In the genomic region with DNA sequence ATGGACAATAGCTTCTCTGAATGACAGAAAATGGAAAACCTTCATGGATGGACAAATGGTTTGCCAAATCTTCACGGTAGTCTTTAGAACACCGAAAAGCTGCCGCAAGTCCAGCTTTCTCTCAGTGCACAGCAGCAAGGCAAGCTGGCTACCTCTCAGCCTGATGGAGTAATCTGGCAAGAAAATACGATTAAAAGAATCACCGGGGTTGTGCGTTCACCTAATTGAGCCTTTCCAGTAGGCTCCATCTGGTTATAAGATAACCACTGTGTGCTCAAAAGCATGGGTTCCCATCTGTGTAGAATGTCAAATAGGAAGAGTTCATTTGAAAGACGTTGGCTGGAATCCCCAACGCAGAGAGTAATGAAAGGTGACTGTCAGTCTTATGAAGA, we compare ENCODE assay signal across 17 mouse cellular contexts. TPM values are rescaled to one million over a fixed set of nuclear protein-coding genes. Genes with fewer than 3 reads are reported as not detected.
A peak's percentile ranks its signal among the peaks of the same experiment; 100 is the strongest.
DNase-seq lines count a peak whose midpoint lies in the region; ATAC-seq and TF ChIP-seq lines count a peak whose summit lies in the region.
"Had no signal": no experiment of that assay in that cellular context is flagged by ENCODE, and none has a peak within 500 bp of the region (broad histone marks: within the 10 kb centered on the region; RNA-seq: fewer than 3 reads in every experiment).

No protein-coding gene starts in this region.

- no peak overlapping the region for H3K9ac ChIP-seq in neural tube, embryonic 13.5 days
- H3K9ac ChIP-seq: embryonic facial prominence, embryonic 13.5 days; forebrain, embryonic 12.5 days had no signal

- no peak overlapping the region for H3K4me2 ChIP-seq in neural tube, embryonic 13.5 days
- H3K4me2 ChIP-seq: embryonic facial prominence, embryonic 13.5 days; forebrain, embryonic 12.5 days had no signal

- TF ChIP-seq CTCF in layer of hippocampus, adult 2 months (conservative IDR thresholded peaks at IDR 0.05), result no peak

- H3K27ac ChIP-seq in layer of hippocampus, adult 2 months, result peak overlapping the region; percentile 80
- 0 out of 2 replicates have a peak overlapping the region, but pooled peaks have one; percentile 13 for H3K27ac ChIP-seq in neural tube, embryonic 13.5 days (replicated peaks)
- H3K27ac ChIP-seq: embryonic facial prominence, embryonic 13.5 days; forebrain, embryonic 12.5 days had no signal

- H3K4me3 ChIP-seq in erythroblast, embryonic 14.5 days (replicated peaks), result peak overlapping the region; percentile 25
- no peak overlapping the region for H3K4me3 ChIP-seq in layer of hippocampus, adult 2 months
- H3K4me3 ChIP-seq in neural tube, embryonic 13.5 days, result no peak overlapping the region
- H3K4me3 ChIP-seq: embryonic facial prominence, embryonic 13.5 days; forebrain, embryonic 12.5 days had no signal

- H3K4me1 ChIP-seq in erythroblast, embryonic 14.5 days (ENCODE audit: control insufficient read depth), result peaks cover 87% of the 10 kb centered on the region
- H3K4me1 ChIP-seq in neural tube, embryonic 13.5 days (replicated peaks), result peaks cover 62% of the 10 kb centered on the region

- ATAC-seq in erythroblast, adult 5-6 weeks (replicated peaks; ENCODE audit: low FRiP score, poor library complexity, severe bottlenecking), result no peak
- ATAC-seq in neural tube, embryonic 13.5 days (ENCODE audit: low read depth), result no peak
- ATAC-seq: activated CD4-positive, CD25-positive, alpha-beta regulatory T cell, adult 4 months; intestine, postnatal 0 days had no signal

- H3K36me3 ChIP-seq in erythroblast, embryonic 14.5 days (ENCODE audit: control insufficient read depth), result peaks cover 77% of the 10 kb centered on the region
- H3K36me3 ChIP-seq in neural tube, embryonic 13.5 days, result no peaks in the 10 kb centered on the region
- H3K36me3 ChIP-seq: forebrain, embryonic 12.5 days had no signal

- H3K9me3 ChIP-seq in erythroblast, embryonic 14.5 days (ENCODE audit: control insufficient read depth, low read length), result no peaks in the 10 kb centered on the region
- H3K9me3 ChIP-seq in neural tube, embryonic 13.5 days, result no peaks in the 10 kb centered on the region
- H3K9me3 ChIP-seq: embryonic facial prominence, embryonic 13.5 days; forebrain, embryonic 12.5 days had no signal

- H3K27me3 ChIP-seq in erythroblast, embryonic 14.5 days (ENCODE audit: control insufficient read depth), result no peaks in the 10 kb centered on the region
- no peaks in the 10 kb centered on the region for H3K27me3 ChIP-seq in neural tube, embryonic 13.5 days
- H3K27me3 ChIP-seq: CH12.LX; embryonic facial prominence, embryonic 13.5 days; forebrain, embryonic 12.5 days had no signal

- no peak for DNase-seq in layer of hippocampus, adult 2 months (ENCODE audit: low spot score in 2 of 2)
- no peak for DNase-seq in layer of hippocampus, adult 18-20 months (ENCODE audit: low spot score in 2 of 2)
- no peak for DNase-seq in neural tube, embryonic 10.5 days (ENCODE audit: extremely low spot score, low spot score)
- DNase-seq in spleen, postnatal 14 days (ENCODE audit: low spot score in 2 of 2), result no peak
- no peak for DNase-seq in cerebellum, adult 11-12 months
- DNase-seq: gastrocnemius, postnatal 10 days; kidney, postnatal 14 days; lung, adult 2 months; right cerebral cortex, postnatal 25 days had no signal

- WGBS in neural tube, embryonic 13.5 days, result 88% methylated on average over 8 of the region's 8 CpGs

RNA-seq across cellular contexts. Expression of a gene that starts 11.9 kb away (rescaled TPM):
- polyA plus RNA-seq in erythroblast, embryonic 14.5 days (2012), result 1.0 and 1.6 TPM in 2 replicates
- total RNA-seq in erythroblast, adult 5-6 weeks (2015; ENCODE audit: low replicate concordance), result 19.0 and 19.6 TPM in 2 replicates
- 12.1 and 14.9 TPM in 2 replicates for total RNA-seq in erythroblast, adult 5-6 weeks (2017; ENCODE audit: low replicate concordance)
- total RNA-seq in layer of hippocampus, adult 2 months (2021), result 10 to 100 TPM; 69.6 to 70.8 TPM
- total RNA-seq in layer of hippocampus, adult 18-20 months (2021), result 10 to 100 TPM; 62.0 to 65.6 TPM
- 15.7 and 16.7 TPM in 2 replicates for polyA plus RNA-seq in neural tube, embryonic 13.5 days (2015; fragmentation: Nextera tagmentation; extraction: Ambion mirVana)
